Mouse (Mus musculus) cerebellum, postnatal 36 days (tissue): ENCODE measurements around the gene Pno1.
A peak's percentile ranks its signal among the peaks of the same experiment; 100 is the strongest.

Source experiments
- DNase-seq, 2 experiments: peaks; one replicate each; pipeline ENCODE4 v3.0.0; 2021 to 2022; ENCODE audit warnings: mixed read lengths in 2 of 2

Pno1 gene

GRCm38 (mm10) chr11:17172300-17172699, 39.1 kb downstream of the Pno1 start:
- DNase-seq = no peak

GRCm38 (mm10) chr11:17170938-17171729, 40.2 kb downstream of the Pno1 start:
- no peak for DNase-seq

- DNase-seq = no peak
These were observed 42.1 kb downstream of the Pno1 start for GRCm38 (mm10) chr11:17169262-17169661.

GRCm38 (mm10) chr11:17166627-17167026, 44.7 kb downstream of the Pno1 start:
- no peak for DNase-seq

GRCm38 (mm10) chr11:17163956-17164355, 47.4 kb downstream of the Pno1 start:
- DNase-seq = no peak

- DNase-seq = peak; percentile 52 to 63
These were observed 51.1 kb downstream of the Pno1 start for GRCm38 (mm10) chr11:17160242-17160641.

GRCm38 (mm10) chr11:17159738-17160241, 51.6 kb downstream of the Pno1 start:
- peak; percentile 40 to 55 for DNase-seq

- DNase-seq = peak; percentile 93 to 98
These were observed 52.3 kb downstream of the Pno1 start, which contains the start of gene Ppp3r1 for GRCm38 (mm10) chr11:17158858-17159737. TSS of gene Ppp3r1 (plus strand) at chr11:17159263.
